Mouse (Mus musculus) lung, postnatal 36 days (tissue): ENCODE data around the gene Zfp989.
"Not testable (repeated sequence)": the region's sequence is repeated elsewhere in the genome, so short reads cannot be mapped to it uniquely, and the experiment has no call there.

Experiments
- DNase-seq: peaks from one replicate; pipeline ENCODE4 v3.0.0; 2022; ENCODE audit warnings: mixed read lengths

Zfp989 gene

DNA sequence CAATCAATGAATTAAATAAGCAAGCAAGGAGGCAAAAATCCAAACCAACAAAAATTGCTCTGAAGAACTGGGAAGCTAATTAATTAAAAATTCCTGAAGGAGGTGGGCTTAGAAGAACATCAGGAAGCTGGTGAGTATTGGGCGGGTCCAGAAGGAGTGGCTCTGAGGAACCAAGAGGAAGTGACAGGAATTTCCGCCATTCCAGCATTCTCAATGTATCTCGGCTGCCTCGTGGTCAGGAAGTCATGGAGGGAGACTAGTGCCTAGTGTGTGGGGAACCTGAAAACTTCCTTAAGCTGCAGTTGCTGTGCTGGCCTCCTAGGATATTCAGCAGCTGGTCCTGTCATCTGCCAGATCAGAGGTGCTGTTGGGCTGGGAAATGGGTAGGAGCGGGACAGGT lies at the start of gene Zfp989:
Gene Zfp989 (plus strand): TSS at position 220 of the 400 bp plus-strand sequence.
- not testable (repeated sequence) for DNase-seq

DNA sequence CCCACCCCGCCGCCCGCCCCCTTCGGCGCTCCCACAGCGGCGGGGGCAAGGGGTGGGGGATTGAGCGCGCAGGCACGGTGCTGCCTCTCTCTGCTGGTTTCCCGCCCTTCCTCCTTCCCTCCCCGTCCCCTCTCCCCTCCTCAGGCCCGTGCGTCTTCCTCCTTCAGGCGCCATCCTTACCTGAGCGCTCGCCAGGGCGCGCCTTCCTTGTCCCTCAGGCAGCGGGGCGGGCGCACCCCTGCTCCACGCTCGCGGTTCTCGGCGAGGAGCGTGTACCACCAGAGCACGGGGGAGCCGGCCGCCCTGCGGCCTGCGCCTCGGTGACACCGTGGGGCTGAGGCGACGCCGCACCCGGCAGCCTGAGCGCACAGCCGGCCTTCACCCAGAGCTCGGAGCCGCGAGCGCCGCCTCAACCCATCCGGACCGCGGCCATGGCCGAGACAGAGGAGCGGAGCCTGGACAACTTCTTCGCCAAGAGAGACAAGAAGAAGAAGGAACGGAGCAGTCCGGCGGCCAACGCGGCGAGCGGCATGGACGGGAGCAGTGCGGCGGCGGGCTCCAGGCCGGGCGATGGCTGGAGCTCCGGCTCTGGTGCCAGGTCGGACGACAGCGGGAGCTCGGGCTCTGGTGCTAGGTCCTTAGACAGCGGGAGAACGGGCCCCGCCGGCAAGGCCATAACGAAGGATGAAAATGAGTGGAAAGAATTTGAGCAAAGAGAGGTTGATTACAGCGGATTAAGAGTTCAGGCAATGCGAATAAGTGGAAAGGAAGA lies 39.3 kb upstream of the Zfp989 start:
- no peak for DNase-seq

DNA sequence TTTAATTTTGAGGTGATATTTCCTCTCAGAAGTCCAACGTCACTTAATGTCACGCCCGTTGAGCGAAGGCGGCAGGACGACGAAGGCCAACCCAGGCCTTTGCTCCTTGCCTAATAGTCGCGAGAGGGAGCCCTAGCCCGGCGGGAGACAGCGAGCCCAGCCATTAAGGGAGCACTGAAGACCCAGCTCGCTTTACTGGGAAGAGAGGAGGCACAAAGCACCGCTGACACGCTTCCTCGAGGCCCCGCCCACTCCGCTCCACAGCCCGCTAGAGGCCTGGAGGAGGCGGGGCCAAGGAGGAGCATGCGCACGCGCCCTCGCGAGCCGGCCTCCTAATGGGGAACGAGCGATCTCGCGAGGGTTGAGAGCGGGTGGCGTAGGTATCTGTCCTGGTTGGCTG lies 30.1 kb upstream of the Zfp989 start:
- not testable (repeated sequence) for DNase-seq

DNA sequence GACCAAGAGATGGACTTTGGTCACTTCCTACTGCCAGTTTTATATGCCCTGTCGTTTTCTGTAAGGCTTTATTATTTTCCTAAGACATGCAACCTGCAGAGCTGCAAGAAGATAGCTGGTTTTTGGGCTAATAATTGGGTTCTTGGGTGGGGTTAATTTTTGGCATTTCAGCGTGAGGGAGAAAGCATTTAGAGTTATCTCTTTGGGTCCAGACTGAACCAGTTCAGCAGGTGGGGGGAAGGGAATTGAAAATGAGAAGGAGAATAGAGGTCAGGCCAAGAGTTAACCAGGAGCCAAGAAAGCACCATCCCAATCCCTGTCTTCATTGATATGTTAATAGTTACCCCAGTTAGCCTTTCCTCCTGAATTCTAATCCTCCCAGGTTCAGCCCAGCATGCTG lies 4.8 kb downstream of the Zfp989 start:
- DNase-seq: not testable (repeated sequence)

DNA sequence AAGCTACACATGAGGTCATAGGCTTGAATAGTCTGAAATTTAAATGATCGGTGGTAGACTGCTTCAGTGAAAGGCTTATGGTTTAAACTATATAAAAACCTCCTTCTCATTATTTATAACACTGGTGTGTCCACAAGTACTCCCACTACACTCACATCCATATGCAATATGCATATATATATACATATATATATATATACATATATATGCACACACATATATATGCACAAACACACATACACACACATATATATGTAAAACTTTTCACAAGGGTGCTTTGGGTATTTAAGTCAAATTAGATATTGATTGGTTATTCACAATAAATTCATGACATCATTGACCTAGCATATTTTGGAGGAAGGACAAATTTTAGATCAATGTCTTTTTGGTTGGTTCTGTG lies 46.6 kb downstream of the Zfp989 start:
- DNase-seq: not testable (repeated sequence)

DNA sequence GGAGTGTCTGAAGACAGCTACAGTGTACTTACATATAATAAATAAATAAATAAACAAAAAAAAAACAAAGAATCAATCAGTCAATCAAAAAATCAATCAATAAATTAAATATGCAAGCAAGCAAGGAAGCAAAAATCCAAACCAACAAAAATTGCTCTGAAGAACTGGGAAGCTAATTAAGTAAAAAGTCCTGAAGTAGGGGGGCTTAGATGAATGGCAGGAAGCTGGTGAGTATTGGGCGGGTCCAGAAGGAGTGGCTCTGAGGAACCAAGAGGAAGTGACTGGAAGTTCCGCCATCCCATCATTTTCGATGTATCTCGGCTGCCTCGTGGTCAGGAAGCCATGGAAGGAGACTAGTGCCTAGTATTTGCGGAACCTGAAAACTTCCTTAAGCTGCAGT lies 49.8 kb downstream of the Zfp989 start, which contains the start of gene Rex2:
Gene Rex2 (plus strand): TSS at position 301 of the 400 bp plus-strand sequence.
- DNase-seq: not testable (repeated sequence)

DNA sequence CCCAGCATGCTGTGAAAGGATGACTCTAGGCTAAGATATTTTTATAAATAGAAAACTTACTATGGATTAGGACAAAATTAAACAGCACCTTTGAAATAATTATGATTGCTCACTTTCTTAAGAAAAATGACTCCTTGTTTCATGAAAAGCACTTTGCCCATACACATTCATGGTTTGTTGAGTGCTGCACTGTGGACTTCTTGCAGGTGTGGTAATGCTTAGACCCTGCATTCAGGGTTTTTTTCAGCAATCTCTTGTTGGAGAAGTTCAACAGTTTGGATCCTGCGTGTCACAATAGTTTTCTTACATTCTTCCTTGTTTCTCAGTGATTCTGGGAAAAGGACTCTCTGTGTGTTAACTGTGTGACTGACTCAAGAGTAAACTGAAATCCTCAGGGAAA lies 54.6 kb downstream of the Zfp989 start:
- DNase-seq: not testable (repeated sequence)

DNA sequence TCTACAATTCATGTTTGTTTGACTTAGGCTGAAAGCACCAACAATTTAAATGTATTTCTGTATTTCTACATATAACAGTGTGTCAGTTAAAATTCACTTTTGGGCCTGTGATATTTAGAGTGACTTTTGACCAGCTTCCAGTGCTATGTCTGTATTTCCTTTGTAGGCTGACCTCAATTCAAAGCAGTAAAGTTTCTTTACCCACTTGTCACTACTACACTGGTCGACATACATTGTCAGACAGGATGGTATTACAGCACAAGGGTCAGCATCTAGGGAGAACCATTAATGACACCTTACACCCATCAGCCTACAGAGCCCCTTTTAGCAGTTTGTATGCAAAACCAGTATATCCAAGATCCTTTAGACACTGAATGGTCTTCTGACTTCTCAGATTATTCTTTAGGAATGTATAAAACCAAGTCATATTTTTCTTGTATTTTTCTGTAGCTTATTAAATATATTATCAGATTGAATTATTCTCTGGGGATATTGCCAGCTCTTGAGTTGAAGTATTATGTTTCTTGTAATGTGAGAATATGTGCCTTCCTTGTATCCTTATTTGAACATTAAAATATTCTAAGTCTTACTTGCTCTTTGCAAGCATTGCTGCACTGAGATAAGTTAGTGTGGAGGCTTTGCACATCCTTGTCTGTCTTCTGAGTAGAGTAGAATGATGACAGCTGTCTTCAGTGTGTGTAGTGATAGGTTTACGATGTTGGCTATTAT lies 59.7 kb downstream of the Zfp989 start:
- DNase-seq: not testable (repeated sequence)
